17 mouse cellular contexts compared by ENCODE assay signal in genomic region chr3:39609937-39610336, GRCm38 (mm10).
DNase-seq lines count a peak whose midpoint lies in the region; ATAC-seq lines count a peak whose summit lies in the region.
"Had no signal": no experiment of that assay in that cellular context is flagged by ENCODE, and none has a peak within 500 bp of the region (broad histone marks: within the 10 kb centered on the region; RNA-seq: fewer than 3 reads in every experiment).

No protein-coding gene starts in this region.

- no peak overlapping the region for H3K27ac ChIP-seq in midbrain, embryonic 14.5 days (replicated peaks; ENCODE audit: low read depth, low read length)
- no peak overlapping the region for H3K27ac ChIP-seq in midbrain, embryonic 16.5 days (ENCODE audit: low read length)
- no peak overlapping the region for H3K27ac ChIP-seq in neural tube, embryonic 13.5 days (replicated peaks)
- H3K27ac ChIP-seq: heart, embryonic 13.5 days; limb, embryonic 12.5 days had no signal

- no peaks in the 10 kb centered on the region for H3K36me3 ChIP-seq in midbrain, embryonic 14.5 days (ENCODE audit: control insufficient read depth, insufficient read depth, low read length)
- H3K36me3 ChIP-seq in midbrain, embryonic 16.5 days (ENCODE audit: control insufficient read depth, insufficient read depth, low read length) = no peaks in the 10 kb centered on the region
- no peaks in the 10 kb centered on the region for H3K36me3 ChIP-seq in neural tube, embryonic 13.5 days
- H3K36me3 ChIP-seq: heart, embryonic 13.5 days; limb, embryonic 12.5 days had no signal

- DNase-seq in cerebellum, postnatal 10 days = peak; percentile 29 to 49
- no peak for DNase-seq in cerebellum, postnatal 25 days
- peak; percentile 4 for DNase-seq in midbrain, embryonic 14.5 days
- peak; percentile 20 for DNase-seq in layer of hippocampus, adult 11-12 months (ENCODE audit: low spot score)
- no peak for DNase-seq in frontal cortex, postnatal 25 days (ENCODE audit: low spot score in 2 of 2)
- no peak for DNase-seq in yolk sac, embryonic 10.5 days (ENCODE audit: low spot score)
- DNase-seq: adrenal gland, postnatal 36 days; cerebellum, adult 11 months; gastrocnemius, postnatal 25 days; lung, postnatal 36 days; thymus, postnatal 25 days had no signal

- WGBS in midbrain, embryonic 14.5 days = 64% methylated on average over 3 of the region's 3 CpGs
- WGBS in midbrain, embryonic 16.5 days = 59% methylated on average over 3 of the region's 3 CpGs
- 16% methylated on average over 3 of the region's 3 CpGs for WGBS in neural tube, embryonic 13.5 days

- ATAC-seq in midbrain, embryonic 14.5 days (ENCODE audit: low FRiP score, low TSS enrichment) = no peak
- ATAC-seq in midbrain, embryonic 16.5 days = no peak
- ATAC-seq in neural tube, embryonic 13.5 days (ENCODE audit: low read depth) = peak; percentile 56
- ATAC-seq: activated CD4-positive, CD25-positive, alpha-beta regulatory T cell, adult 4 months had no signal

- H3K9me3 ChIP-seq in midbrain, embryonic 14.5 days (ENCODE audit: control insufficient read depth, low read length) = no peaks in the 10 kb centered on the region
- no peaks in the 10 kb centered on the region for H3K9me3 ChIP-seq in midbrain, embryonic 16.5 days (replicated peaks; ENCODE audit: control insufficient read depth, low read length, poor library complexity, severe bottlenecking)
- no peaks in the 10 kb centered on the region for H3K9me3 ChIP-seq in neural tube, embryonic 13.5 days
- H3K9me3 ChIP-seq: heart, embryonic 13.5 days; limb, embryonic 12.5 days had no signal

- no peaks in the 10 kb centered on the region for H3K27me3 ChIP-seq in midbrain, embryonic 14.5 days (ENCODE audit: control insufficient read depth, insufficient read depth, low read length)
- no peaks in the 10 kb centered on the region for H3K27me3 ChIP-seq in midbrain, embryonic 16.5 days (ENCODE audit: control insufficient read depth, insufficient read depth, low read depth, low read length)
- H3K27me3 ChIP-seq in neural tube, embryonic 13.5 days = no peaks in the 10 kb centered on the region
- H3K27me3 ChIP-seq: CH12.LX; heart, embryonic 13.5 days; limb, embryonic 12.5 days had no signal

- no peak overlapping the region for H3K4me2 ChIP-seq in midbrain, embryonic 14.5 days (ENCODE audit: low read length)
- H3K4me2 ChIP-seq in midbrain, embryonic 16.5 days (ENCODE audit: low read length) = no peak overlapping the region
- H3K4me2 ChIP-seq in neural tube, embryonic 13.5 days = no peak overlapping the region
- H3K4me2 ChIP-seq: heart, embryonic 13.5 days; limb, embryonic 12.5 days had no signal

- H3K4me1 ChIP-seq in midbrain, embryonic 14.5 days (ENCODE audit: control insufficient read depth, insufficient read depth, low read length) = no peaks in the 10 kb centered on the region
- H3K4me1 ChIP-seq in midbrain, embryonic 16.5 days (ENCODE audit: control insufficient read depth, insufficient read depth, low read length) = no peaks in the 10 kb centered on the region
- peaks cover 21% of the 10 kb centered on the region for H3K4me1 ChIP-seq in neural tube, embryonic 13.5 days (replicated peaks)
- H3K4me1 ChIP-seq: heart, embryonic 13.5 days; limb, embryonic 12.5 days had no signal

- H3K9ac ChIP-seq in midbrain, embryonic 14.5 days (replicated peaks; ENCODE audit: low read length) = no peak overlapping the region
- H3K9ac ChIP-seq in midbrain, embryonic 16.5 days (ENCODE audit: low read depth, low read length) = no peak overlapping the region
- no peak overlapping the region for H3K9ac ChIP-seq in neural tube, embryonic 13.5 days
- H3K9ac ChIP-seq: heart, embryonic 13.5 days; limb, embryonic 12.5 days had no signal

- H3K4me3 ChIP-seq in midbrain, embryonic 14.5 days (replicated peaks; ENCODE audit: low read depth, low read length) = no peak overlapping the region
- no peak overlapping the region for H3K4me3 ChIP-seq in midbrain, embryonic 16.5 days (ENCODE audit: low read depth, low read length)
- H3K4me3 ChIP-seq in neural tube, embryonic 13.5 days = no peak overlapping the region
- H3K4me3 ChIP-seq: heart, embryonic 13.5 days; limb, embryonic 12.5 days had no signal

Comparison
In these comparisons a context has a peak if more than half of its experiments do, and no peak if none do; other contexts are left out.
1. DNase-seq: peak in cerebellum, postnatal 10 days (2 of 2), midbrain, embryonic 14.5 days (single experiment) and layer of hippocampus, adult 11-12 months (single experiment); none in cerebellum, postnatal 25 days (0 of 2), frontal cortex, postnatal 25 days (0 of 2) and yolk sac, embryonic 10.5 days (single experiment).